Mouse (Mus musculus): ENCODE measurements at regions not wholly inside any gene's neighbourhood (a gene's known extent, or its start where the extent isn't known, plus 50 kb on each side); places are given as distances from the start of the nearest gene placed in this dataset.

GRCm38 (mm10) chr1:137334137-137334536 lies 373.9 kb upstream of the Nr5a2 start:
- DNase-seq (ENCODE audit: low read depth in 1 of 2, low spot score in 2 of 2), result no peak
- H3K4me3 ChIP-seq (ENCODE audit: extremely low read depth, insufficient read depth, insufficient read length), result no peak overlapping the region
- no peak for TF ChIP-seq CTCF (IDR thresholded peaks at IDR 0.05; ENCODE audit: extremely low read depth, insufficient read depth, insufficient read length, insufficient replicate concordance)
- TF ChIP-seq POLR2A (IDR thresholded peaks at IDR 0.05; ENCODE audit: low read depth, low read length), result no peak
- no peaks in the 10 kb centered on the region for H3K36me3 ChIP-seq (ENCODE audit: control insufficient read depth, insufficient read depth, low read length)
- 95% methylated on average over 2 of the region's 2 CpGs for WGBS
- no peak overlapping the region for H3K27ac ChIP-seq (ENCODE audit: insufficient read depth, low read length)
- H3K4me1 ChIP-seq (ENCODE audit: control insufficient read depth, insufficient read depth, insufficient read length), result no peaks in the 10 kb centered on the region
- no peaks in the 10 kb centered on the region for H3K27me3 ChIP-seq (ENCODE audit: control insufficient read depth, insufficient read depth, low read length)

DNA sequence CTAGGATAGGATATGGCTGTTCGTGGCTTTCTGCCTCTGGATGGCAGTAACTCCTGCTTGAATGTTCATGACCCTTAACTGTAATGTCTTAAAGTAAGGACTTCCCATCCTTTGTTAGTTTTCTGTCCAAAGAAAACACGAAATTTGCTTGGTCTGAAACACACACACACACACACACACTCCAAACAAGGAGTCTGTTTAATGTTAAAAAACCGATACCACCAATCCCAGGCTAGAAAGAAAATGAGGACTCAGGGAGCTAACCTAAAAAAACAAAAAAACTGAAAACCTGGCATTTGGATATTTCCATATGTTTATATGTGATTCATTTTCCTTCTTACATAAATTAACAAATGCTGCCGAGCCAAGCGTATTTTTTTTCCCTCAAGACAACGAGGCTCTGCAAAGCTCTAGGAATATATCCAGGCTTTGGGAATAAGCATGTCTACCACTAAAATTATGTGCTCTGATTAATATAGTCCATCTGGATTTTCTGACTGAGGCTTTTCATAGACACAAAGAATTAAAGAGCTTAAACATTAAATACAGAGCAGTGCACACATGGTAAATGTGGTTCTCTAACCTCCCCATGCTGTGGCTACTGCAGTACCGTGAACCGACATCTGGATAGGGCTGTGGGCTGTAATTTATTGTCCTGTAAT lies 372.0 kb upstream of the Nr5a2 start:
- TF ChIP-seq POLR2A (IDR thresholded peaks at IDR 0.05; ENCODE audit: low read depth, low read length) (no peak), CTCF (IDR thresholded peaks at IDR 0.05; ENCODE audit: extremely low read depth, insufficient read depth, insufficient read length, insufficient replicate concordance) (no peak)
- WGBS, result 70% methylated on average over 8 of the region's 8 CpGs
- Histone ChIP-seq H3K36me3 (ENCODE audit: control insufficient read depth, insufficient read depth, low read length) (no peaks in the 10 kb centered on the region), H3K27ac (ENCODE audit: insufficient read depth, low read length) (no peak overlapping the region), H3K4me1 (ENCODE audit: control insufficient read depth, insufficient read depth, insufficient read length) (no peaks in the 10 kb centered on the region), H3K27me3 (ENCODE audit: control insufficient read depth, insufficient read depth, low read length) (no peaks in the 10 kb centered on the region), H3K4me3 (ENCODE audit: extremely low read depth, insufficient read depth, insufficient read length) (no peak overlapping the region)
- no peak for DNase-seq (ENCODE audit: low read depth in 1 of 2, low spot score in 2 of 2)

DNA sequence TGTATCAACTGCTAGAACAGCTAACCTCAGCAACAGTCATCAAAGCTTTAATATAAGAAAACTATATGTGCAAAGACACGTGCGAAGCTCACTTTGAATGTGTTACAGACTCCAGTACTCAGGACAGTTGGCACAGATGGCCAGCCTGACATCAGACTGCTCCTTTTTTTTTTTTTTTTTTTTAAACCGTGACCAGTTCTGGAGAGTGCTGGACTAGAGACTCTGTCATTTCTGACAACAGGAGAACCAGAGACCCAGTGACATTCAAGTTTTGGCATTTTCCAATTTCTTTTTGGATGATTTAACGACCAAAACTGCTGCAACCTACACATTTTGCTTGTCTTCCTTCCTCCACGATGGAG lies 371.5 kb upstream of the Nr5a2 start:
- 41% methylated on average over 5 of the region's 5 CpGs for WGBS
- Histone ChIP-seq H3K36me3 (ENCODE audit: control insufficient read depth, insufficient read depth, low read length) (no peaks in the 10 kb centered on the region), H3K4me3 (ENCODE audit: extremely low read depth, insufficient read depth, insufficient read length) (no peak overlapping the region), H3K27ac (ENCODE audit: insufficient read depth, low read length) (no peak overlapping the region), H3K4me1 (ENCODE audit: control insufficient read depth, insufficient read depth, insufficient read length) (no peaks in the 10 kb centered on the region), H3K27me3 (ENCODE audit: control insufficient read depth, insufficient read depth, low read length) (no peaks in the 10 kb centered on the region)
- TF ChIP-seq CTCF (IDR thresholded peaks at IDR 0.05; ENCODE audit: extremely low read depth, insufficient read depth, insufficient read length, insufficient replicate concordance), result no peak
- TF ChIP-seq POLR2A (IDR thresholded peaks at IDR 0.05; ENCODE audit: low read depth, low read length), result no peak
- DNase-seq (ENCODE audit: low read depth in 1 of 2, low spot score in 2 of 2), result no peak

DNA sequence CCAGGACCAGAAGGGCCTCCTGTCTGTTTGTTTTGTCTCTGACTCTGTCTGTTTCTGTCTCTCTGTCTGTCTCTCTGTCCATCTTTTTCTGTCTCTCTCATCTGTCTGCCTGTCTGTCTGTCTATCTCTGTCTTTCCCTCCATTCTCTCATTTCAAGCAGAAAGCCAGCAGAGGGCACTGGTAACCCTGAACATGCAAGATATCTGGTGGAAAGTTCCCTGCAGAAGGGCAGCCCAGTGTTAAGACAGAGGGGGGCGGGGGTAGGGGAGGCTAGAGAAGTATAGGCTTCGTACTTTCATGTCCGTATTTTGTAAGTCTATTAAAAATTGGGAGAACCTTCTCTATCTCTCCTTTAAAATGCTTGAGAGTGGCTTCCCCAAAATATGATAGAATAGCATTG lies 370.4 kb upstream of the Nr5a2 start:
- peak; percentile 12; the same call in 1 of the 2 replicates for TF ChIP-seq CTCF (IDR thresholded peaks at IDR 0.05; ENCODE audit: extremely low read depth, insufficient read depth, insufficient read length, insufficient replicate concordance)
- no peak for TF ChIP-seq POLR2A (IDR thresholded peaks at IDR 0.05; ENCODE audit: low read depth, low read length)
- no peaks in the 10 kb centered on the region for H3K36me3 ChIP-seq (ENCODE audit: control insufficient read depth, insufficient read depth, low read length)
- 22% methylated on average over 3 of the region's 3 CpGs for whole genome bisulfite sequencing
- DNase-seq (ENCODE audit: low read depth in 1 of 2, low spot score in 2 of 2), result peak in 1 of 2 experiments; percentile 11
- no peaks in the 10 kb centered on the region for H3K27me3 ChIP-seq (ENCODE audit: control insufficient read depth, insufficient read depth, low read length)
- H3K4me1 ChIP-seq (ENCODE audit: control insufficient read depth, insufficient read depth, insufficient read length), result no peaks in the 10 kb centered on the region
- H3K27ac ChIP-seq (ENCODE audit: insufficient read depth, low read length), result no peak overlapping the region
- H3K4me3 ChIP-seq (ENCODE audit: extremely low read depth, insufficient read depth, insufficient read length), result no peak overlapping the region

DNA sequence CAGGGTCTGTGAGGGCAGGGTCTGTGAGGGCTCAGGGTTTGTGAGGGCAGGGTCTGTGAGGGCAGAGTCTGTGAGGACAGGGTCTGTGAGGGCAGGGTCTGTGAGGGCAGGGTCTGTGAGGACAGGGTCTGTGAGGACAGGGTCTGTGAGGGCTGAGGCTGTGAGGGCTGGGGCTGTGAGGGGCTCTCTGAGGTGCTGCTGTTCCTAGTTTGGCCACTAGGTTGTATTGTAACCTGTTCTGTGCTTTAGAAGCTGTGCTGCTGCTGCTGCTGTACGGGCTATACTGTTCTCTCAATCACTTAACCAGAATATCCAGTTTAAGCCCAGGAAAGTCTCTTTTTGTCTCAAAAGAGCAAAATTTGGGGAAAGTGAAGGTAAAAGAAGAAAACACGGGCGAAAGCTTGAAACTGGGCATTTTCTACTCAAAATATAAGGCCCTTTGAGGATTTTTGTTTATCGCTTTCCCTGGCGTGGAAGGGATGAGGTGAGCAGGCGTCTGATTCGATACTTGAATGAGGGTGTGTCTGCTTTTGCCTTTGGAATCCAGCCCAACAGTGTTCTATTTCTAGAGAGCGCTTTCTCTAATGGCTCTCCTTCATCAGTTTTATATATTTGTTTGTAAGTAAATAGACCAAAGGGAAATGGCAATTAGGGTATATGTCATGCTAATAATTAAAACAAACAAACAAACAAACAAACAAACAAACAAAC lies 363.8 kb upstream of the Nr5a2 start:
- no peak for TF ChIP-seq POLR2A (IDR thresholded peaks at IDR 0.05; ENCODE audit: low read depth, low read length)
- TF ChIP-seq CTCF (IDR thresholded peaks at IDR 0.05; ENCODE audit: extremely low read depth, insufficient read depth, insufficient read length, insufficient replicate concordance), result no peak
- no peak for DNase-seq (ENCODE audit: low read depth in 1 of 2, low spot score in 2 of 2)

DNA sequence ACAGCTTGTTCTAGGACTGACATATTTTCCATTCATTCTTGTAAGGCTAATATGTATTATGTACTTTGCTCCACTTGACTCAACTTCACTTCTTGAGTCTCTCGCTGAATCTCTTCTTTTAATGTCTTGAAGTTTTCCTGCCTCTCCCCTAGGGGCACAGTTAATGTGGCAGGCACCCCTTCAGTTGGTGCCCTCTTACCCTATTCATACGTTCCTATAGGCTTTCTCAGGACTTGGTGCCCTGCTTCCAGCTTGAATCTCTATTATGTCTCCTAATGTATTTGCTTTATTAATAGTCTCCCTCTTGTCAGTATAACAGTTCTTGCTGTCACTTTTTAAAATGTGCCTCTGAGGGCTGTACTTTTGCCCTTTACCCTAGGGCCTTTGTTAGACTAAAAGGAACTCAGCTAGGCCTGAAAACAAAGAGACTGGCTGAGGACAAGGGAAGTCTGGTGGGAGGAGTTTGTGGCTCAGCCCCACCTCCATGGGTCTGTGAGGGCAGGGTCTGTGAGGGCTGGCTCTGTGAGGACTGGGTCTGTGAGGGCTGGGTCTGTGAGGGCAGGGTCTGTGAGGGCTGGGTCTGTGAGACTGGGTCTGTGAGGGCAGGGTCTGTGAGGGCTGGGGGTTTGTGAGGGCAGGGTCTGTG lies 362.9 kb upstream of the Nr5a2 start:
- 81% methylated on average over 2 of the region's 2 CpGs for WGBS

More for the DNA sequence above, 363.8 kb upstream of the Nr5a2 start:
- H3K4me1 ChIP-seq (ENCODE audit: control insufficient read depth, insufficient read depth, insufficient read length), result no peaks in the 10 kb centered on the region
- 70% methylated on average over 8 of the region's 8 CpGs for WGBS
- H3K27ac ChIP-seq (ENCODE audit: insufficient read depth, low read length), result no peak overlapping the region
- H3K4me3 ChIP-seq (ENCODE audit: extremely low read depth, insufficient read depth, insufficient read length), result no peak overlapping the region
- H3K36me3 ChIP-seq (ENCODE audit: control insufficient read depth, insufficient read depth, low read length), result no peaks in the 10 kb centered on the region
- H3K27me3 ChIP-seq (ENCODE audit: control insufficient read depth, insufficient read depth, low read length), result no peaks in the 10 kb centered on the region

More for the DNA sequence above, 362.9 kb upstream of the Nr5a2 start:
- TF ChIP-seq CTCF (IDR thresholded peaks at IDR 0.05; ENCODE audit: extremely low read depth, insufficient read depth, insufficient read length, insufficient replicate concordance) (no peak), POLR2A (IDR thresholded peaks at IDR 0.05; ENCODE audit: low read depth, low read length) (no peak)
- DNase-seq (ENCODE audit: low read depth in 1 of 2, low spot score in 2 of 2), result no peak
- Histone ChIP-seq H3K4me3 (ENCODE audit: extremely low read depth, insufficient read depth, insufficient read length) (no peak overlapping the region), H3K27ac (ENCODE audit: insufficient read depth, low read length) (no peak overlapping the region), H3K4me1 (ENCODE audit: control insufficient read depth, insufficient read depth, insufficient read length) (no peaks in the 10 kb centered on the region), H3K27me3 (ENCODE audit: control insufficient read depth, insufficient read depth, low read length) (no peaks in the 10 kb centered on the region), H3K36me3 (ENCODE audit: control insufficient read depth, insufficient read depth, low read length) (no peaks in the 10 kb centered on the region)

All from spleen, adult 2 months (tissue).